Mouse (Mus musculus) kidney, postnatal 14 days (tissue): ENCODE measurements at regions not wholly inside any gene's neighbourhood (a gene's known extent, or its start where the extent isn't known, plus 50 kb on each side); places are given as distances from the start of the nearest gene placed in this dataset.

Experiments
- DNase-seq: peaks from one replicate; pipeline ENCODE4 v3.0.0; 2022; ENCODE audit warnings: mixed read lengths

- DNase-seq, result no peak
These were observed 1456.2 kb upstream of the Adam24 start for GRCm38 (mm10) chr8:39218716-39219115.

GRCm38 (mm10) chr8:39227239-39227638 is 1447.6 kb upstream of the Adam24 start:
- no peak for DNase-seq

DNA sequence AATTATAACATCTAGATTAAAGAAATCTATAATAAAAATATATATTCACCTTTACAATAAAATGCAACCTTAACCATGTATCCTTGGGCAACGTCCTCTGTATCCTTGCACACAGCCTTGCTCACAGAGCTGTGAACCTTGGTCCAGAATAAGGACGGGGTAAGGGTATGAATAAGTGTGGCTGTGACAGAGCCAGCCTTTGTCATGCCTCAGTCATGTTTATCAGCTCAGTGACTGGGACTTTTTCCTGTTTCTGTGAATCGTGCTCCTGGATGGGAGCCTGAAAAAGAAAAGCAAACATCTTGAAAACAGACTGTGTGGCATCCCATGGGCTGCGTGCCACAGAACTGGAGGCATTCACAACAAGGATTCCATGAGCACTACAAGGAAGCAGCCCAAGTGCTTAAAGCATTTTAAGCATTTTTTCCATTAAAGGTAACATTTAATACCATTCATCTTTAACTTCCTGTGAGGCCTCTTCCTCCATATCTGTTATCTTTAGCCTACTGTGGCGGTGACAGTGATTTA is 1405.8 kb upstream of the Adam24 start:
- no peak for DNase-seq

DNA sequence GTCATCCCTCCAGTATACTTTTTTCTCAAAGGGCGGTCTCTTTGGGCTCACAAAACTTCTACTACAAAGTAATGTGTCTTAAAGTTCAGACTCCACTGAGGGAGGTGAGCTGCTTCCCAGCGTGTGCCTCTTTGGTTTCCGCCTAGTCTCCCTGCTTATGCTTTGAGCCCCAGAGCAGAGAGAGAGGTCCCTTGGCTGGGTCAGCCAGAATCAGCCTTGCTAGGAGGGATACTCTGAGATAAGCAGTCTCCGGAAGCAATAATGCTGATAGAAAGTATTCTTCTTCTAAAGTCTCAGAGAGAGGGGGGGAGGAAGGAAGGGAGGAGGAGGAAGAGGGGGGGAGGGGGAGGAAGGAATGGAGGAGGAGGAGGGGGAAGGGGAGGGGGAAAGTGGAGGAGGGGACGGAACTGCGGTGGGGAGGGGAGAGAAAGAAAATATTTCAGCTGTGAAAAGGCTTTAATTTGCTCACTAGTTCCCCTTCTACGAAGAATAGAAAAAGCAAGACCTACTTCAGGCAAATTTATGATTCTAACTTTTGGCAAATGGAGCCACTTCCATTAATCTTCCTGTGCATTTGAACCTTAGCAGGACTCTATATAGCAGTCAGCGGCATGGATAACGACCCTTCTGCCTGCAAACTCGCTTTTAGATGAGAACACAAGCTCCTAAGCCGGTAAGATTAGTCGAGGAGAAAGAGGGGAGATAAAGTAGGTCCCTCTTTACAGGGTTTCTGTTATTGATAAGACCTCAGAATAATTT is 1377.2 kb upstream of the Adam24 start:
- DNase-seq, result peak; percentile 12

DNA sequence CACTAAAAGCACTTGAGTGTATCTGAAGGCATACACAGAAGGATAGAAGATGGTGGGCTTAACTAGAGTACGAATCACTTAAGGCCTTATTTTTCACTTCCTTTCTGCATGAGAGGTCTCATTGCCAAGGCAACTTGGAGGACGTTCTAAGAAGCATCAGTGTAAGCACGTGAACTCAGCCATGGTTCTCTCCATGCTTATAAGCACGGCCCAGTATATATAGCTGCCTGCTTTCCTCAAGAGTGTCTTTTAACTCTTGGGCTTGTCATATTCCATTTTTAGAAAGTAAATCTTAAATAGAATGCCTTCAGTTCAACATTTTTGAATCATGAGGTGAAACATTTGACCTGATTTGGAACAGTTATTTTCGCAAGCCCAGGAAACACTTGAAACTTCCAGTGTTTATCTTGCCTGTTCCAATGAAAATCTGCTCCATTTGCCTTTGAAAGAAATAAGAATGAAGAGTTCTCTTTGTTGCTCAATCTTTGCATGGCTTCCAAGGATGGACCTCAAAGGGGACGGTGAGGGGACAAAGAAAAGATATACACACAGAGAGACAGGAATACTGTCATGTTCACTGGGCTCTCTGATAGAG is 1371.0 kb upstream of the Adam24 start:
- no peak for DNase-seq

- DNase-seq, result no peak
These were observed 1361.0 kb upstream of the Adam24 start for GRCm38 (mm10) chr8:39313854-39314253.

DNA sequence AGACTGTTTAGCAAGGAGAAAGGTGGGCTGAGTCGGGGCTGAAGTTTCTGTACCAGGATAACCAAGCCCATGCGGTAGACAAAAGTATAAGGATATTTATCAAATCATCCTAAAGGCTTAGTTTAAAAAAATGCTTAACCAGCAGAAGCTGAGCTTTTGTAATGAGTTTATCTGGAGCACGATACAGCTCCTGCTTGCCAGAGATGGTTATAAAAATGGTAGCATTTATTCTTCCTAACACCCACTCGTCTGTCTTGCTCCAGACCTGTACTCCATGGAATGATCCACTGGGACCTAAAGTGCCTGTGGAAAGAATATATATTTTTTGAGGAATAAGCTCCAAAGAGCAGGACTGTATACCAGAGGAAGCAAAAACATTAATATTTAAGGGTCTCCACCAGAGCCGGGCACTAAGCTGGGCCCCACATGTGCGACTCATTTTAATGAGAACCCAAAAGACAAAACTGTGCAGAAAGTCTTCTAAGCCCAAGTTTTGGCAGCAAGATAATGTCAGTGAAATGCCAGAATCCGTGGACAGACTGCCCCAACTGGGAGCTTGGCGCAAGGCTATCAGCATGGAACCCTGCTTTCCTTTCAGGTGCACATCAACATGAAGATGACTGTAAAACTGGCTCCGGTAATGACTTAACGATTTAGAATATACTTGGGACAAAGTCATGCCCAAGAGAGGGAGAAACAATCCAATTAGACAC is 1359.2 kb upstream of the Adam24 start:
- no peak for DNase-seq

DNA sequence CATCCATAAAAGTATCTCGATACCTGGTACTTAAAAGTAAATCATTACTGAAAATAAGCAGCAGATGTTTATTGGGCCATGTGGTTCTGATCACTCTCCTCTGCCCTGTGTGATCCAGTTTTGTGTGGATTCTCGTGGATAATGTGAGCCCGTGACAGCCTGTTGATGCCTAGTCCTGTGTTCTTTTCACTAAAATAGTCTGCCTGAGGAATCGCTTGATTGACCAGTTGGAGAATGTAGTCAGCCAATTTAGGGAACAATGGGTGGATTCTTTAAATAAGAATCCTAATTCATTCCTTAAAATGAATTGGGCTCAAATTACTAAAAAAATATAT is 1358.7 kb upstream of the Adam24 start:
- no peak for DNase-seq

GRCm38 (mm10) chr8:39329378-39329777 is 1345.5 kb upstream of the Adam24 start:
- no peak for DNase-seq

GRCm38 (mm10) chr8:39344731-39345130 is 1330.1 kb upstream of the Adam24 start:
- DNase-seq, result no peak

DNA sequence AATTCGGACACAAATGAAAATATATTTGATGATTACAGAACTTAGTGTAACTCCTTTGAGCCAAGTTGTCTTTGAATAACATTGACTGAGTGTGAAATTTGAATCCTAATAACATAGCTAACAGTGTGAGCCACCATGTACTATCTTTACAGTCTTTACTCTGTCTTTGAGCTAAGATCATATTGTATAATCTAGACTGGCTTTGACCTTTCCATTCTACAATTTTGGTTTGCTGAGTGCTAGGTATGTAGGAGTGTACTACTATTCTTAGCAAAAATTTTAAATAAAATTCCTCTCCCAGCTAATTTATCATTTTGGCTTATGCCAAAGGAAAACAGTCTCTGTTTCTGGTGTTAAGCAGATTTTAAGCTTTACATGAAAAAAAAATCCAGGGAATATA is 1328.4 kb upstream of the Adam24 start:
- no peak for DNase-seq

DNA sequence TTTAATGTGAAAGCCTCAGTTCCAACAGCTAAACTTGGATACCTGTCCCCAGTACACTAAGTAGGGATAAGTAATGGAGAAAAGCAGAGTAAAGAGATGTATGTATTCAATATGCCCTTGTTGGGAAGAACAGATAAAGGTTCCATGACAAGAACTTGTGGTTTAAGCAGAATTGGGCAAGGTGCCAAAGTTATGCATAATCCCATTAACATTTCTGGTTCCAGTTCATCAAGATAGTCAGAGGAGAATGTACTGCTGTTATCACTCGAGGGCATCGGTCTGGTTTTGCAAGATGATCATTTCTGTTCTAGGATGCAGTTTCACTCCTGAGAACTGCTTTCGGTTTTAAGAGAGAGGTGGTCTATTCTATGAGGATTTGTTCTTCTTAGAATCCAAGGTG is 1325.9 kb upstream of the Adam24 start:
- no peak for DNase-seq

GRCm38 (mm10) chr8:39355412-39355811 is 1319.5 kb upstream of the Adam24 start:
- no peak for DNase-seq

- no peak for DNase-seq
These were observed 1317.8 kb upstream of the Adam24 start for GRCm38 (mm10) chr8:39357111-39357510.

- DNase-seq, result no peak
These were observed 1317.0 kb upstream of the Adam24 start for GRCm38 (mm10) chr8:39357865-39358264.

DNA sequence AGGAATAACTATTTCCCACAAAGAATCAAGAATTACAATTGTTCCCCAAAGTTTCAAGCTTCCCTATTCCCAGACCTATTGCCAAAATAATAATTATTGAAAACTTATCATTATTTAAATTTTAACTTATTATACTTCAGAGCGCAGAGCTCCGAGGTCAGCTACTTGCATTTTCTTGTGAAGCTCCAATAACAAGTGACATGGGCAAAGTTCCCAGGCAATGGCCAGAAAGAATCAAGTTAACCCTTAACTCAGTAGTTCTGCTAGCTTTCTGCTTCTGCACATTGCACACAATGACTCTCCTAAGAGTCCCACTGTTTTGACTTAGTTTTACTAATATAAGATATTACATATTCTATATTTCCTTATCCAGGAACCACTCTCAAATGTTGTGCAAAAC is 1308.5 kb upstream of the Adam24 start:
- DNase-seq, result peak; percentile 17
